Mouse (Mus musculus) kidney, embryonic 14.5 days (tissue): ENCODE measurements around the gene Tspan5. TPM values are rescaled to one million over a fixed set of nuclear protein-coding genes. Genes with fewer than 3 reads are reported as not detected.

ENCODE experiments used
- ATAC-seq: fragments of 200-750 bp; cut with Nextera tagmentation; 2 replicates; pipeline ENCODE4 v1.8.0; 2017; ENCODE audit warnings: moderate number of reproducible peaks, mild to moderate bottlenecking, moderate TSS enrichment, moderate library complexity; ENCODE audit not compliant: low FRiP score, low TSS enrichment
- H3K27ac ChIP-seq: fragments of 300-500 bp; sonication (generic); 2 replicates; pipeline ENCODE4 v1.5.1; 2014; ENCODE audit warnings: low read depth, mild to moderate bottlenecking, low read length, moderate library complexity, mixed read lengths
- H3K27me3 ChIP-seq: fragments of 300-500 bp; sonication (generic); 2 replicates; pipeline ENCODE4 v1.6.1; 2014; ENCODE audit warnings: mild to moderate bottlenecking, low read length; ENCODE audit not compliant: control insufficient read depth, insufficient read depth
- H3K36me3 ChIP-seq: fragments of 300-500 bp; sonication (generic); 2 replicates; pipeline ENCODE4 v1.6.1; 2014; ENCODE audit warnings: low read length, mixed read lengths; ENCODE audit not compliant: control insufficient read depth, insufficient read depth
- H3K4me1 ChIP-seq: fragments of 300-500 bp; sonication (generic); 2 replicates; pipeline ENCODE4 v1.6.1; 2014; ENCODE audit warnings: low read length, mixed read lengths; ENCODE audit not compliant: control insufficient read depth, insufficient read depth
- H3K4me2 ChIP-seq: fragments of 300-500 bp; sonication (generic); replicated peaks from 2 replicates; pipeline ENCODE4 v1.6.1; 2014; ENCODE audit warnings: low read depth, mild to moderate bottlenecking, low read length
- H3K4me3 ChIP-seq: fragments of 300-500 bp; sonication (generic); 2 replicates; pipeline ENCODE4 v1.5.1; 2014; ENCODE audit warnings: mild to moderate bottlenecking, low read length
- H3K9ac ChIP-seq: fragments of 300-500 bp; sonication (generic); 2 replicates; pipeline ENCODE4 v1.6.1; 2014; ENCODE audit warnings: low read depth, mild to moderate bottlenecking, low read length, moderate library complexity
- H3K9me3 ChIP-seq: fragments of 300-500 bp; sonication (generic); 2 replicates; pipeline ENCODE4 v1.6.1; 2016; ENCODE audit warnings: low read length; ENCODE audit not compliant: control insufficient read depth
- WGBS: fragments of 180-500 bp; shearing (Covaris S2); extraction: QIAGEN DNeasy Blood & Tissue Kit; methylation state at CpG from one replicate; pipeline ENCODE4 v1.1.7; 2014; 5-methylcytosine and 5-hydroxymethylcytosine counted together
- polyA plus RNA-seq: library from polyadenylated mRNA; unstranded; fragments of >200 nt; fragmentation: Nextera tagmentation; extraction: Ambion mirVana; gene quantifications from 2 replicates; pipeline ENCODE4 v1.2.1, GENCODE M21; 2014

Tspan5 gene
- polyA plus RNA-seq, 1 experiment from 2014 or later: 28.8 TPM

- Histone ChIP-seq H3K27ac (no peak overlapping the region), H3K4me3 (no peak overlapping the region), H3K9ac (no peak overlapping the region), H3K27me3 (no peaks in the 10 kb centered on the region), H3K9me3 (no peaks in the 10 kb centered on the region), H3K36me3 (no peaks in the 10 kb centered on the region), H3K4me1 (no peaks in the 10 kb centered on the region; the same call in 1 of the 2 replicates), H3K4me2 (no peak overlapping the region)
- 65% methylated on average over 9 of the region's 9 CpGs for WGBS
- no peak for ATAC-seq
Measured at GRCm38 (mm10) chr3:138759968-138760684, 18.1 kb downstream of the Tspan5 start.

DNA sequence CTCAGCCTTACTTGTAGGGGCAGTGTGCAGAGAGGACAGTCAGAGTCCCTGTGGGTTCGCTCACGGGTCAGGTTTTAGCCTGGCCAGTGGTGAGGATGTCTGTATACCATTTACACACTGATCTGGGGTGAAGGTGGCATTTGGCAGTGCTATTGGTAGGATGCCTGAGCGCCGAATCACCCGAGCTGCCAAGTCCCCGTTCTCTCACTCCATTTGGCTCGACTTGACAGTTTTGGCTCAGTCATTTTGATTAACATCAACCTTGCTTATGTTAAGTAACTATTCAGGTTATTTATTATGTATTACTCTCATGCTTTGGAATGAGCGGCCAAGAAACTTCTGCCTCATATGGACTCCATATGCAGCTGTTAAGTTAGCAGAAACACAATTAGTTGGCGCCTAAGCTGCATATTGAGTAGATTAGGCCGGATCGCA lies 18.7 kb downstream of the Tspan5 start:
- Histone ChIP-seq H3K9ac (no peak overlapping the region), H3K4me1 (no peaks in the 10 kb centered on the region; the same call in 1 of the 2 replicates), H3K36me3 (no peaks in the 10 kb centered on the region), H3K4me3 (no peak overlapping the region), H3K9me3 (no peaks in the 10 kb centered on the region), H3K4me2 (no peak overlapping the region), H3K27ac (no peak overlapping the region), H3K27me3 (no peaks in the 10 kb centered on the region)
- peak; percentile 46; the same call in 1 of the 2 replicates for ATAC-seq
- 68% methylated on average over 11 of the region's 11 CpGs for WGBS

DNA sequence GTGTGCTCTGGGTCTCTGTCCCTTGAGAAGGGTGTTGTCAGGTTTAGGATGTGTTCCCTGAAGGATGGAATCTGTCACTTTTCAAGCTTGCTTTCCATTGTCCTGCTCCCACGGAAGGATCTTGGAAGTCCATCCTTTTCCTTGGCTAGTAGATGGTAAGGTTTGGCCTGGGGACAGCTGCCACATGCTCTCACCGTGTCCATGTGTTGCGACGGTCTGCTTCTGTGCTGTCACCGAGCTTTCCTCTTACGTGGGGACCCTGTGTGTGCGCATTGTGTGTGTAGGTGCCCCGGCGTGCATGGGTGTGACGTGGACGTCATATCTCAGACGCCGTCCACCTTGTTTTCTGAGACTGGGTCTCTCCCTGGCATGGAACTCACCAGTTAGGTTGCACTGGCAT lies 19.5 kb downstream of the Tspan5 start:
- no peak for ATAC-seq
- no peak overlapping the region for H3K9ac ChIP-seq
- H3K36me3 ChIP-seq: no peaks in the 10 kb centered on the region
- H3K4me1 ChIP-seq: no peaks in the 10 kb centered on the region; the same call in 1 of the 2 replicates
- H3K27ac ChIP-seq: no peak overlapping the region
- no peak overlapping the region for H3K4me3 ChIP-seq
- WGBS: 94% methylated on average over 13 of the region's 13 CpGs
- no peaks in the 10 kb centered on the region for H3K9me3 ChIP-seq
- H3K27me3 ChIP-seq: no peaks in the 10 kb centered on the region
- no peak overlapping the region for H3K4me2 ChIP-seq

GRCm38 (mm10) chr3:138763941-138764340 lies 21.9 kb downstream of the Tspan5 start:
- Histone ChIP-seq H3K4me3 (no peak overlapping the region), H3K27ac (no peak overlapping the region), H3K4me2 (no peak overlapping the region), H3K27me3 (no peaks in the 10 kb centered on the region), H3K36me3 (no peaks in the 10 kb centered on the region), H3K9me3 (no peaks in the 10 kb centered on the region), H3K9ac (no peak overlapping the region), H3K4me1 (peaks cover 3% of the 10 kb centered on the region; the same call in 1 of the 2 replicates)
- no peak for ATAC-seq
- WGBS: 88% methylated on average over 9 of the region's 9 CpGs

GRCm38 (mm10) chr3:138764782-138765181 lies 22.8 kb downstream of the Tspan5 start:
- H3K27me3 ChIP-seq: no peaks in the 10 kb centered on the region
- H3K4me1 ChIP-seq: peaks cover 3% of the 10 kb centered on the region; the same call in 1 of the 2 replicates
- H3K27ac ChIP-seq: no peak overlapping the region
- H3K4me2 ChIP-seq: no peak overlapping the region
- WGBS: 74% methylated on average over 3 of the region's 3 CpGs
- H3K9ac ChIP-seq: no peak overlapping the region
- ATAC-seq: no peak
- no peaks in the 10 kb centered on the region for H3K36me3 ChIP-seq
- no peak overlapping the region for H3K4me3 ChIP-seq
- no peaks in the 10 kb centered on the region for H3K9me3 ChIP-seq

- WGBS: 35% methylated on average over 8 of the region's 8 CpGs
- ATAC-seq: peak; percentile 26; the same call in 1 of the 2 replicates
Measured at GRCm38 (mm10) chr3:138767034-138767433, 25.0 kb downstream of the Tspan5 start.

GRCm38 (mm10) chr3:138768541-138769093 lies 26.6 kb downstream of the Tspan5 start:
- H3K27me3 ChIP-seq: no peaks in the 10 kb centered on the region
- 67% methylated on average over 12 of the region's 12 CpGs for WGBS
- ATAC-seq: no peak

More at GRCm38 (mm10) chr3:138767034-138767433, 25.0 kb downstream of the Tspan5 start:
- Histone ChIP-seq H3K9me3 (no peaks in the 10 kb centered on the region), H3K4me2 (no peak overlapping the region), H3K9ac (no peak overlapping the region), H3K36me3 (no peaks in the 10 kb centered on the region), H3K27me3 (no peaks in the 10 kb centered on the region), H3K4me1 (0 out of 2 replicates have a peak, but pooled peaks cover 3% of the 10 kb centered on the region), H3K27ac (no peak overlapping the region), H3K4me3 (no peak overlapping the region)

GRCm38 (mm10) chr3:138770650-138771331 lies 28.8 kb downstream of the Tspan5 start:
- no peaks in the 10 kb centered on the region for H3K27me3 ChIP-seq
- ATAC-seq: 0 out of 2 replicates have a peak, but pooled peaks have one; percentile 29
- 80% methylated on average over 10 of the region's 10 CpGs for WGBS
- no peak overlapping the region for H3K27ac ChIP-seq
- no peak overlapping the region for H3K4me2 ChIP-seq
- no peak overlapping the region for H3K9ac ChIP-seq
- H3K4me3 ChIP-seq: no peak overlapping the region
- H3K9me3 ChIP-seq: no peaks in the 10 kb centered on the region
- H3K36me3 ChIP-seq: no peaks in the 10 kb centered on the region
- H3K4me1 ChIP-seq: peaks cover 14% of the 10 kb centered on the region

More at GRCm38 (mm10) chr3:138768541-138769093, 26.6 kb downstream of the Tspan5 start:
- 0 out of 2 replicates have a peak, but pooled peaks cover 3% of the 10 kb centered on the region for H3K4me1 ChIP-seq
- H3K4me2 ChIP-seq: no peak overlapping the region
- no peak overlapping the region for H3K27ac ChIP-seq
- H3K36me3 ChIP-seq: no peaks in the 10 kb centered on the region
- H3K9ac ChIP-seq: no peak overlapping the region
- no peak overlapping the region for H3K4me3 ChIP-seq
- no peaks in the 10 kb centered on the region for H3K9me3 ChIP-seq
